Mouse (Mus musculus) right cerebral cortex, adult 18-20 months (tissue): Measurements from ENCODE around the gene Sdk2.
A peak's percentile ranks its signal among the peaks of the same experiment; 100 is the strongest.

ENCODE experiments used
- DNase-seq: peaks from one replicate; pipeline ENCODE4 v3.0.0; 2022; ENCODE audit warnings: mixed read lengths

Sdk2 gene

DNA sequence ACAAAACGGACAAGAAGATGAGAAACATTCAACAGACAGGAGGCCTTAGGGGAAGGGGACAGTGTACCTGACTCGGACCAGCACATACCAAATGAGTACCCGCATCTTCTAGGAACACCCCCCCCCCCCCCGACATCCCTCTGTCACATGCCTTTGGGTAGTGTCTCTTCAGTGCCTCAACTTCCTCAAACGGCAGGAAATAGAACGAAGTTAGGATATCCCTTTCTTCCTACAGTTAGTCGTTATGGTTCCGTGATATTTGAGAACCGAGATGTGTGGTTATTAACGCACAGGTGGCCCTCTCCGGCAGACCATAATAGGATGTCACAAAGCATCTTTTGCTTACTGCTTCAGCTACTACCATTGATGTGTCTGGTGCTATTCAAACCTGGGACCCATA, 279.8 kb downstream of the Sdk2 start:
- no peak for DNase-seq

DNA sequence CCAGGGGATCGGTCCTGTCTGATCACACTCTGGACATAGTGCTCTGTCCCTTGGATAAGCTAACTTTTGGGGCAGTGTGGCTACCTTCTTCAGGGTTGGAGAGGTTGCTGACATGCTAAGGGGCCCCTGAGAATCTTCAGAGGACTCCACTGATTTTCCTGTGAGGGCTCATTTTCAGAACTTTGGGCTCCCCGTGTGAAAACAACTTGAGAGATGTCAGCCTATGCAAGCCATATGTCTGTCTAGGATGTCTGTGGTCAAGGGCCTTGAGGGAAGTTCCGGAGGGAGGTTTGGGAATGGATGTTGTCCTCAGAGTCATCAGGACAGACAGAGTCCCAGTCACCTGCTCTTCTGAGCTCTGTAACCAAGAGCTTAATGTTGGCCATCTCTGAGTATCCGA, 280.5 kb downstream of the Sdk2 start:
- no peak for DNase-seq

DNA sequence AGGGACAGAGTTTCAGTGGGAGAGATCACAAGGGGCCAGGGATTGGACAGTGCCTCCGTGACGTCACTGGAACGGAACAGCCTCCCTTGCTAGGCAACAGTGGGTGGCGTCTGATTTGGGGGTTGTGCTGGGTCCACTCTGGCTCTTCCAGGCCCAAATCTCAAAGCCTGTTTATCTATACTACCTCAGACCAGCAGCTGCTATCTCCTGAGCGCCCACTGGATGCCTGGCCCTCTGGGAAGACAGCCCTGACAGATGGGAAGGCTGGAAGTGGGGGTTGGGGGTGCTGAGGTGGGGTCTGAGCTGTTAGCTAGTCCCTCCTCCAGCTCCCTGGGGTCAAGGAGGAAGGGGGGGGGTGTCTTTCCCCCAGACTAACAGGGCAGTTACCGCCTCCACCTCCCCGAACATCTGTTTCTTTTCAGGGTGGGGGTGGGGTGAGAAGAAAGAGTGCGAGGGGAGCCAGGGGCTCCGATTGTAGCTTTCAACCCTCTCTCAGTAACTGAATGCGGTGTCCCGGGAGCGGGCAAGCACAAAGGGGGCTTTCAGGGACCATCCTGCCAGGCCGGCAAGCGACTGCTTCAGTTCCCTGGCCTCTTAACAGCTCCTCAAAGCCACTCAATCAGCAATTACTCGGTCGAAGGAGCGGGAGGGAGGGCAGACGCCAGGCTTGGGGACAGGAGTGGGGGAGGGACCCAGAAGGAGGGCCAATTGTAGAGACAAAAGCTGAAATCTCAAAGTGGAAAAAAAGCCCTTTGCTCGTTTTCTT, 281.3 kb downstream of the Sdk2 start:
- DNase-seq = peak; percentile 54

DNA sequence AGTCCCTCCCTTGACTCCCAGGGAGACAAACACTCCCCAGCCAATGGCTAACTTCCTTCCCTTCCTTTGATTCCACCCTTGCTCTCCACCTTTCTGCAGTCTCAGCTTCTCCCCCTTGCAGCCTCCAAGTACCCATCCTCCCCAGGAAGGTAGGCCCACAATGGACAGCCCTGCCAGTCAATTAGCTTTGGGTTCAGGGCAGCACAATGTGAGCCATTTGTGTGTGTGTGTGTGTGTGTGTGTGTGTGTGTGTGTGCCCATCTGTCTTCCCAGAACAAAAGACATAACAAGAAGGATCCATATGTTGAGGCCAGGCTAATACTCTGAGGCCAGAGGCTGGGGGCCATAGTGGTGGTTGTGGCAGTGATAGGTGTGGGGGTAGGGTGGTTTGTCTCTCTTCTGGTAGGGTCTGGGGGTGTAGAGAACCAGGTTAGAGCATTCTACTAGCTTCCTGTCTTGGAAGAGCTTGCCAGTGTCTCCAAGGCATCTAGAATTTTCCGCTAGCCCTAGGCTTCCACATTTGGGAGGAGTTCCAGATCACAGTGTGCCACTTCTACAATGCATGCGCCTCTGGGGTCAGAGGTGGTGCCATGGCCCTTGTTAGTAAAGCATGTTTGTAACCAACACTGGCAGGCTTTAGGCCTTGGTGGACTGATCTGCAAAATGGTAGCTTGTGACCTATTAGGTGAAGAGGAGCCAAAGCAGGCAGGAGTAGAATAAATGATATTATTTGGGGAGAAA, 282.0 kb downstream of the Sdk2 start:
- DNase-seq = no peak

DNA sequence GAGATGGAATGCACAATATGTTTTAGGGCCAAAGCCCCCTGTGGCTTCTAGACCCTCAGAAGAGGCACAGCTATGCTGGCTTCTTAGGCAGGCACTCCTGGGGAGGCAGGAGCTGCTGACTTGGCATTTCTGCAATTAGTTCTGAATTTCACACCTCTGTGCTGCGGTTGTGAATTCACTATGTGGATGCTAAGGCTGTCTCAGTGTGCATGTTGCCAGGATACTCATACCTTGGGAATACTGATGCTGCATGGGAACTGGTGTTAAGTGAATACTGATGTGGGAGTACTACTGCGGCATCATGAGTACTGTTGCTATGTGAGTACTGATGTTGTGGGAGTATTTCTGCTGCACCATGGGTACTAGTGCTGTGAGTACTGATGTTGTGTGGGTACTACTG, 284.4 kb downstream of the Sdk2 start:
- no peak for DNase-seq

DNA sequence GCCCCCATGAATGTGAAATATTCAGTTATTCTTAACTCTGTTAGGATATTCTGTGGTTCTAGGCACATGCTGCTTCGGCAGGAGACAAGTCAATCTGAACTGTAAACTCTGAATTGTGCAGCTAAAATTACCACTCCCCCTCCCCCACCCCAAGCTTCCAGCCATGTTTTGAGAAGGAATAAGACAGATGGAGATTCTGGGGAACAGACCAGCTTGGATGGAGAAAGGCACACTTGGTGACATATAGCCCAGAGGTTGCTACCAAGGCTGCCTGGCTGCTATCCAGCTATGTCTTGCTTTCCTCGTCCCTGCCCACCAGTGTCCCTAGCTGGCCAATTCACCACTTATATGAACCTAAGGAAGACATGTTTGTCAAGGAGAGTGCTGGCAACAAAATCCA, 284.8 kb downstream of the Sdk2 start:
- DNase-seq = no peak

DNA sequence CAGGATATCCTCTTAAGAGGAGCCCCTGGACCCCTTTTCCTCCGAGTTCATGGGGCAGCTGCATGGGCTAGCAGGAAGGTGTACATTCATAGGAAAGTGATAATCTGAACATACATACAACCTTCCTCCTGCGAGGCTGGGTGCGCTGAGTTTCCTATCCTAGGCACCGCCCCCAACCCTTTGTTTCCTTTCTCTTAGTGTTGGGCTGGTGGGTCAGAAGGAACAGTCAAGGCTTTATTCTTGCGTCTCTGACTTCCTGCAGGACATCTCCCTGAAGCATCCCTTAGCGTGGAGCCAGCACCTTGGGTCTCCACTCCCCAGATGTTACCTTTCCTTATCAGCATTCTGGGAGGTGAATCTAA, 287.2 kb downstream of the Sdk2 start:
- DNase-seq = no peak

DNA sequence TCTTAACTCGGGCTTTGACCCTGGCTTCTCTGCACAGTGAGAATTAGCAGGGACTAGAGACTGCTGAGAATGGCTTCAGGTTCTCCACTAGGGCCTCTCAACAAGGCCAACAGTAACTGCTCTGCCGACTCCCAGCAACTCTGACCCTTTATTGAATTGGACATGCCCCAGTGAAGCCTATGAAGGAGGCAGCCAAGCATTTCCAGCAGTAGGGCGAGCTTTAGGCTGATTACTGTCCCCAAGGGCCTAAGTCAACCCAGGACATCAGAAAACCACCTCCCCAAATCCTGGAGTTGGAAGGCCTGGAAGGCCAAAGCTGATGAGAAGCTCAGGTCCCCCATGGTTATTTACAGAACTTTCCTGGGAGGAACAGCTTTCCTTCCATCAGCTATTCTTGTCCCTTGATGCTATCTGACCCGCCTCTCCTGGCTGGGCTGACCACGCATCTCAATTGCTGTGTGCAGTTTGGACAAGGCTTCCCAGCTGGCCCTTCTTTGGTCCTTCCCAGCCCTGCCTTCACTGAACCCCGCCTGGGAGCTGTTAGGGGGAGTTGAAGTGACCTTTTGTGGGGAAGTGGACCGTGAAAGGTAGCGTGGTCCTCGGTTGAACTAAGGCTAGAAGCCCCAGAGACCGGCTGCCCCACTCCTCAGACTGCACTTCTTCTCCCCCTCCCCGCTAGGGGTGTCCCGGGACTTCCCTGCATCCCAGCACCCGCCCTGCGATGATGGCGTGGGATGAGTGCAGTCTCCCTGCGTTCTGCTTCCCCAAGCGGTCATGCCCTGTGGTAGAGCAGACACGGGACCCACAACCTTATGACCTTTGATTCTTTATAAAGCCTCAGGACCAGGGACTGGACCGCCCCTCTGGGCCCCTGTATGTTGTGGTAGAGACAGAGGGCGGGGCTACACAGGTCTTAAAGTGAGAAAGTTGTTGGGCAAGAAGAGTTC, 287.8 kb downstream of the Sdk2 start:
- DNase-seq = no peak

DNA sequence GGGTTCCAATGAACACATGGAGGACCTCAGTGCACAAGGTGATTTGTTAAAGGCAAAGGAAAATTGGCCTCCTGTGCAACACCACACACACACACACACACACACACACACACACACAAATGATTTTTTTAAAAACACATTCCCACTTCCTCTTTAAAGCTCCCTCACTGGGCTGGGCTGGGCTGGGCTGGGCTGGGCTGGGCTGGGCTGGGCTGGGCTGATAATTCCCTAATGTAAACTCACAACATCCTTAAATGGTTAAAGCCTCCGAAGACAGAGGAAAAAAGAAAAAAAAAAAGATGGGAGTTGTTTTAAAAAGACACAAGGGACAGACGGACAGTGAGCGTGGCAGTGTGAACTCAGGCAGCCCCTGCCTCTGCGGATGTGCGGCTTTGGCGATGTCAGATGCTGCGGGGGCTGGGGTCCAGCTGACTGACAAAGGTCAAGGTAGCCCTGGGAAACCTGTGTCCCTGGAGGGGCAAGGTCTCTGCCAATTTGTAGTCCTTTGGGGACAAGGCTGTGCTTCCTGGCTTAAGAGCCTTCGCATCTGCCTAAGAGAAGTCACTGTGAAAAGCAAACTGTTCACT, 288.9 kb downstream of the Sdk2 start:
- no peak for DNase-seq

DNA sequence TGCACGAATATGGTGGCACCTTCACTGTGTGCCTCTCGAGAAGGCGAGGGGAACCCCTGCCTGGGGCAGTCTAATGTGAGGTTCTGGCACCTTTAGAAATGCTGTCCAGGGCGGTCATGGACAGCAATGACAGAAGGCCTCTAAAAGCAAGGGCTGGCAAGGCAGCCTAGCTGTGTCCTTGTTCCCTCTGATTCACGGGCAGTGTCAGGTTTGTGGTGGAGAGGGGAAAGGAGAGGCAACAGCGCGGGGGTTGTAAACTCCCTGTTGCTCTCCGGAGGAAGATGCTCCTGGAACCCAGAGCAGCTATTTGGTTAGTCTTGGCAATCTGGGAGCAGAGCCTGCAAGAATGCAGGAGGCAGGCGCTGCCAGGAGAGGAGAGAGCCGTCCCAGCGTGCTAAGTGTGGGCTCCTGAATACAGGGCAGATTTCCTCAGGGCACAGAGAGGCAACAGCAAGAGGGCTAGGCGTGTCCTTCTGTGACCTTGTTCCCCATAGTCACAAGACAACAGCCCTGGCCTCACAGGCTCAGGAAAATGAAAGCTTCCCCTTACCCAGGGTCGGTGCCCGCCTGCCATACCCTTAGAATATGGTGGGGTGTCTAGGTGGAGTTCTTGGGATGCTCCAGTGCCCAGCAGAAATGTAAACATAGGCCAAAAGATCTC, 289.9 kb downstream of the Sdk2 start:
- no peak for DNase-seq

DNA sequence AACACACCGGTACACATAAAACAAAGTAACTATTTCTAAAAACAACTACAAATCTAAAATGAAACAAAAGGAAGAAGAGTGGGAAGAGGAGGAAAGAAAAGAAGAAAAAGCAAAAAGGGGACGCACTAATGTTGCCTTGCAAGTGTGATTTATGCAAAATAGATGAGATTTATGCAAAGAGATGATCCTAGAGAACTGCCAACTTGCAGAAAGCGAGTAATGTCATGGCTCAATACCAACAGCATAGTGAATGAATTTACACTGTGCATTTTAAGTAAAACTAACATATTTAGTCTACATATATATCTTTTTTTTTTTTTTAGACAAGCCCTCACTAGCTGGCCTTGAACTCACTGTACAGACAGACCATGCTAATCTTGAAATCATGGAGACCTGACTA, 292.1 kb downstream of the Sdk2 start:
- no peak for DNase-seq

DNA sequence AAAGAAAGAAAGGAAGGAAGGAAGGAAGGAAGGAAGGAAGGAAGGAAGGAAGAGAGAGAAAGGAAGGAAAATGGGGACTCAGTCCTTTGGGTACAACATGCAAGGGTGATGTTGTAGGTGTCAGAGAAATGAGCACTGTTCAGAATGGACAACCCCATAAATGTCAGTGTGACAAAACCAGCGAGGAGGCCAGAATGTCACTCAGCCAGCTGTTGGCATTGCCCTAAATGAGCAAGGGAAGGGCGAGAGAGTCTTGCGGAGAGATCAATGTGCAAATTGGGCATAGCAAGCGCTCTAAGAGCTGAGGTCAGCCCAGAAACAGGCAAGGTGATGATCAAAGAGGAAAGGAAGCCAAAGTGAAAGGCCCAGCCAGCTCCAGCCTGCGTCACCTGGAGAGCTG, 293.7 kb downstream of the Sdk2 start:
- no peak for DNase-seq

DNA sequence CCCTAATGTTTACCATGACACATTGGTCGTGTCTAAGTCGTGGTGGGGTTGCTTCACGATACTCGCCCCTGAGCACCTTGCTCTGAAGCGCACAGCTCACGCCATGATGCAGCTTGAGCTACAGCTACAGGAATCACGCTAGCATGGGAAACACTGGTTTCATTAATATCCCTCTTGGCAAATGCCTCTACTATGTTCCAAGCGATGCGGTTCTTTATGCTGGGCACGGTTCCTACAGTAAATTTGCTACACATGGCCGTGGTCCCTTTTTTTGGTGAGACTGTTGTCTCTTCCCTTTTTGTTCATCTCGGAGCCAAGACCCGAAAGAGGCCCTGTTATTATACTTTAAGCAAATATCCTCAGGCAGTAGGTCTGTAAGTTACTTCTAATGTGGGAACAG, 295.7 kb downstream of the Sdk2 start:
- no peak for DNase-seq

DNA sequence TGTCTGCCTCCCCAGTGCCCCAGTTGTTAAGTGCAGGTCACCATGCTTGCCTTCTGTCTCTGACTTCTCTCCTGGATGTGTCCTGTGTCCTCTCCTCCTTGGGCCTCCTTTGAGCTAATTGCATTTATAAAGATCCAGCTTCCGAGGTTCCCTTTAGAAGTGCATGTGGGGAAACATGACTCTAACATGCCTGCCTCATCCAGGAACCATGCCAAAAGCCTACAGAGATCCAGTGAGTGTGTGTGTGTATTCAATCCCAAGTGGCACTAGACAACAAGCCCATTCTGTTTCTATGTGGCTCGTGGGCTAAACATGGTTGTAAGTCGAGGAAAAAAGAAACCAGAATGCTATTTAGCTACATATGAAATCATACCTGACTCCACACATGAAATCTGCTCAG, 298.5 kb downstream of the Sdk2 start:
- no peak for DNase-seq

DNA sequence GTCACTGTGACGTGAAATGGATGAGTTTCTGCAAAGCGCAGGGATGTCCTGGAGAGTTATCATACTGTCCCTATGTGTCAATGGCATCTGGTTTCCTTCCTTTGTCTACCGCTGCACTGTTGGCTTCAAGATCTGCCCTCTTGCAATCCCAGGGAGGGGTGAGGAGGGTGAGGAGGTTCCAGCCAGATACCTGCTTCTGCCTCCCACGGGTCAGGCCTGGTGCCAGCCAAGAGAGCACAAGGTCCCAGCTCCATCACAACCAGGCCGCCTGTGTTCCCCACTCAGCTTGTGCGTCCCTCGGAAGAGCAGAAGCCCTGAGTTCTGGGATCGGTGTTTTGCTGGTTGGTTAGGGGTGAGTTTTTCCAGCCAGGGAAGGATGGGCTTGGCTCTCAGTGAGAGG, 299.6 kb downstream of the Sdk2 start:
- no peak for DNase-seq

DNA sequence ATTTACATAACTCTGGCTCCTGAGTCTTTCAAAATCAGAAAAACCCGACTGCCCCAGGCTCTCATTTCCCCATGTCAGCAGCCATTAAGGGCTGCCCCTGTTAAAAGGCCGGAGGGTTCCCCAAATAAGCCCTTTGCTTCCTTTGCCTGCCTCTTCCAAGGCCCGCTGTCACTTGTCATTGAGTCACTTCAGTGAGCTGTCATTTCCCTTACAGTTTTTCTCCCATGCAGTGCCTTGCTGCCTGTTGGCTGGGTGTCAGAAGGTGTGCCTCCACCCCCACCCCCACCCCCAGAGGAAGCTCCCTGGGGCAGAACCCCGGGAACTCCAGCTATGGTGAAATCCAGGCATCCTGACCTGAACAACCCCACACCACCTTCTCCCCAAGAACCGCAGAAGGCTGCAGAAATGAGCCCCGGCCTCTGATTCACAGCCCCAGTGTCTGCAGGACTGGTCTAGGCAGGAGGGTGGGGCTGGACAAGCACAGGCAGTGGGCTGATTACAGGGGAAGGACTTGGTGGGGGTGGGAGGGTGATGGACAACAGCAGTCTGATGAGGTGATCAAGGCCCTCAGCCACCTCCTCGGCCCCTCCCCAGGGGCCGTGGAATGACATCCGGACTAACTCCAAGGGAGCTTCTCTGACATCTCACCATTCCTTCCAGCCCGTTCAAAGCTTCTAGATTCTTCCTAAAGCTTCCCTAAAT, 300.4 kb downstream of the Sdk2 start:
- DNase-seq = no peak

DNA sequence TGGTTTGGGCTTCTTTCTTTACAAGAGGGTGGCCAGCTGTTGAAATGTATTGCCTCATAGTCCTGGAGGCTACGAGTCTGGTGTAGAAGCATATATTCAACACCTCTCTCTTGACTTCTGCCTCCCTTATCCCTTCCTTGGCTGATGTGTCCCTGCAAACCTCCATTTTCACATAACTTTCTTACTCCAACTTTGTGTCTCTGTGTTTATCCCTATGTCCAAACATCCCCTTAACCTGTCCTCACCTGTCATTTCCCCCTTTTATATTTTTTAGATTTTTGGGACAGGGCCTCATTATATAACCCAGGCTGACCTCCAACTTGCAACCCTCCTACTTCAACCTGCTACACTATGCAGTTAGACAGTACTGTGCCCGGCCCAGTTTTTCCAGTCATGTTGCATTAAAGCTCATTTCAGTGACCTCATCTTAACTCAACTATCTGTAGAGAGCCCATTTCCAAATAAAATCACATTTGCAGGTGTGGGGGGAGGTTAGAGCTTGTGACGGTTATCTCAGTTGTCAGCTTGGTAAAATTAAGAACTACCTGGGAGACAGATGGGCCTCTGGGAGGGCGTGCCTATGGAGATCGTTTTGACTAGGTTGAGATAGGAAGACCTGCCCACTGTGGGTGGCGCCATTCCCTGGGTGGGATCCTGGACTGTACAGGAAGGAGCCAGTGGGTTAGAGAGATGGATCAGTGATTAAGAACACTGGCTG, 302.6 kb downstream of the Sdk2 start:
- no peak for DNase-seq

DNA sequence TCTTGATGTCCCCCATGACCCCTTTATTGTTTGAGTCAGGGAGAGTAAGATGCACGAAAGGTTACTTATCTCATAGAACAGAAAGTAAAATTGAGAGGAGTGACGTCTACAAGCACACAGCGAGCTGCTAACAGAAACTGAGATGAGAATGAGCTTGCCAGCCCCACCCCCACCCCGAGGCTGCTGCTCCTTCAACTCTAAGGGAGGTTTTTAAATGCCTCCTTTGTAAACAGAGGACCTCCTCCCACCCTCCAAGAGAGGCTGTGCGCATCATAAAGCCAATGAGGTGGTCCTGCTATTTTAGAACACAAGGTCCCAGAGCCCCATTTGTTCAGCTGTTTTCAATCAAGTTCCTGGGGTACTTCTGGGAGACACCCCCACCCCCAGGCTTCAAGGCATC, 303.4 kb downstream of the Sdk2 start:
- no peak for DNase-seq

DNA sequence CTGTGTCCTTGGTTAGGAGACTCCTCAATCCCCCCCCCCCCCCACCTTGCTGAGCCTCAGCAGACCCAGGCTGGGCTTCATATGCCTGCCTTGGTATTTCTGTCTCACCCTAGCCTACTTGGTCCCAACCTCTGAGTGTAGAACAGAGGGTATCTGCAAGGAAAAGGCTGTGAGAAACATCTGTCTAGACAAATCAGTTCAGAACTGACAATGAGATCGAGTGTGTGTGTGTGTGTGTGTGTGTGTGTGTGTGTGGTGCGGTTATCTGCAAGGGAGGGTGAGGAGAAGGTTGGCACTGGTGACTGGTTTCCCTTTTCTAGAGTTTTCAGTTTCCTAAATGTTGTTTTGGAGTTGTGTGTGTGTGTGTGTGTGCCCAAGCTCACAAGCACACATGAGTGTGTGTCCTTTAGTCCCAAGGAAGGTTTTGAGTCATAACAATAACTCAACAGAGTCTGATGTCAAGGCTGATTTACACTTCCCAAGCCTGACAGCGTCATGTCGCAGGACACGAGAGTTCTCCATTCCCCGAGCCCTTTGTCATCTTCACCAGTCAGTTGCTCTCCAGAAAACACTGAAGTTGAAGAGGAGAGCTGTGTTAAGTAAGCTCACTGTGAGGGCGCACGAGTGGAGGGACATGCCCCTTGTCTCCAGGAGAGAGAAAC, 304.6 kb downstream of the Sdk2 start:
- DNase-seq = no peak

DNA sequence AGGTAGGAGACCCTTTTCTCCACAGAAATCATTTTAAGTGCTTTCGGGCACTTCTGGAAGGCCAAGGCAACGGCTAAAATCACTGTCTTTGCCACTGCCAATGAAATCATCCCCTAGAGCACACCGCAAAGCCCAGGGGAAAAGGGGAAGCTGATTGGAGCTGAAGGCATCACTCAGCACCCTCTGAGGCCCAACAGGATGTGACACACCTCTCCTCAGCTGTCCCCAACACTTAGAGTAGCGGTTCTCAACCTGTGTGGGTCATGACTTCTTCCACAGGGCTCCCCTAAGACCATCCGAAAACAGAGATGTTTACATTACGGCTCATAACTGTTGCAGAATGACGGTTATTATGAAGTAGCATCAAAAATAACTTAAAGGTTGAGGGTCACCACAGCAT, 305.2 kb downstream of the Sdk2 start:
- DNase-seq = no peak

DNA sequence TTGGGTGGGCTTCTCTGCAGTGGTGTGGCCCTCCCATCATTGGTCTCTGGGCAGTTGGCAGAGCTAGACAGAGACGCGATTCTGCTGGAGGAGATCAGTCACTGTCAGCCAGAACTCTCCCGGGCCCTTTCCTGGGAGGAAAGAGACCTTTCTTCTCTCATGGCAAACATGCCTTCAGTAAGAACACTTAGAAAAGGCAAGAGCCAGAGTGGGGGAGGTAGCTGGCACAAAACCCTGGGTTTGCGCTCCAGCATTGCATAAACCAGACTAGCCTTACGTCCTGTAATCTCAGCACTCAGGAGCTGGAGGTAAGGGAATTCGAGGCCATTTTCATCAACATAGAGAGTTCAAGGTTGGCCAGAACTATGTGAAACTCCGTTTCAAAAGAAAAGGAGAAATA, 306.4 kb downstream of the Sdk2 start:
- DNase-seq = no peak
